Mouse (Mus musculus) forebrain, embryonic 14.5 days (tissue): Measurements from ENCODE around the gene Xpo6. TPM values are rescaled to one million over a fixed set of nuclear protein-coding genes. Genes with fewer than 3 reads are reported as not detected.

ENCODE experiments used
- polyA plus RNA-seq: library from polyadenylated mRNA; unstranded; fragments of >200 nt; fragmentation: Nextera tagmentation; extraction: Ambion mirVana; gene quantifications from 2 replicates; pipeline ENCODE4 v1.2.1, GENCODE M21; 2014

The Xpo6 gene
- polyA plus RNA-seq, 1 experiment from 2014 or later = 48.6 TPM

Other genes with a start within 250 kb of the Xpo6 start
- 5.0 TPM in 2 replicates for gene Gsg1l, start 118.1 kb downstream of the Xpo6 start, polyA plus RNA-seq
- 289 and 315 TPM in 2 replicates for gene Sbk1, start 72.1 kb upstream of the Xpo6 start, polyA plus RNA-seq
- 0.50 and 0.91 TPM in 2 replicates for gene Lat, start 169.1 kb upstream of the Xpo6 start, polyA plus RNA-seq
- gene Spns1, start 176.9 kb upstream of the Xpo6 start, polyA plus RNA-seq = 48.4 and 53.8 TPM in 2 replicates
- 3.7 and 4.1 TPM in 2 replicates for gene Nfatc2ip, start 196.2 kb upstream of the Xpo6 start, polyA plus RNA-seq
- gene Cd19, start 214.4 kb upstream of the Xpo6 start, polyA plus RNA-seq = 0.33 TPM in 1 of 2 replicates, not detected in the other
- gene Rabep2, start 228.3 kb upstream of the Xpo6 start, polyA plus RNA-seq = 15.6 and 21.4 TPM in 2 replicates